Mouse (Mus musculus) liver, adult 2 months (tissue): ENCODE data around the gene Mpp2.

ENCODE experiments used
- CTCF ChIP-seq: fragments of 200-500 bp; IDR thresholded peaks from 2 replicates; pipeline ENCODE4 v1.5.1; 2011; ENCODE audit warnings: low read depth, low read length, control low read depth
- POLR2A ChIP-seq: fragments of 200-500 bp; IDR thresholded peaks from 2 replicates; pipeline ENCODE4 v1.6.1; 2011; ENCODE audit warnings: low read length, control low read depth; ENCODE audit not compliant: insufficient read depth; ENCODE audit errors: extremely low read depth

- TF ChIP-seq POLR2A (no peak), CTCF (no peak)
Observed at GRCm38 (mm10) chr11:102024875-102025274, 63.4 kb downstream of the Mpp2 start.
